Mouse (Mus musculus): ENCODE results near the gene Mt1.

GRCm38 (mm10) chr8:94130126-94130525, 48.8 kb upstream of the Mt1 start:
- no peak for TF ChIP-seq CTCF (IDR thresholded peaks at IDR 0.05; ENCODE audit: low read depth, low read length)
- TF ChIP-seq POLR2AphosphoS5 (IDR thresholded peaks at IDR 0.05; ENCODE audit: insufficient replicate concordance, low read depth, low read length) = no peak
- no peak for TF ChIP-seq GATA1 (IDR thresholded peaks at IDR 0.05; ENCODE audit: borderline replicate concordance, low read length)
- no peak for TF ChIP-seq TAL1 (conservative IDR thresholded peaks at IDR 0.05; ENCODE audit: low read depth, low read length)

All from G1E (cell line).